29 mouse cellular contexts compared by ENCODE assay signal in genomic region chr14:121428148-121428547, GRCm38 (mm10). TPM values are rescaled to one million over a fixed set of nuclear protein-coding genes. Genes with fewer than 3 reads are reported as not detected.
DNase-seq lines count a peak whose midpoint lies in the region; ATAC-seq lines count a peak whose summit lies in the region.
"Had no signal": no experiment of that assay in that cellular context is flagged by ENCODE, and none has a peak within 500 bp of the region (broad histone marks: within the 10 kb centered on the region; RNA-seq: fewer than 3 reads in every experiment).

No protein-coding gene starts in this region.

- H3K27me3 ChIP-seq in megakaryocyte, embryonic 14.5 days (replicated peaks), result peaks cover 22% of the 10 kb centered on the region
- H3K27me3 ChIP-seq: embryonic facial prominence, embryonic 13.5 days; forebrain, embryonic 12.5 days; forebrain, embryonic 15.5 days; heart, embryonic 13.5 days; hindbrain, embryonic 12.5 days; hindbrain, embryonic 15.5 days; Patski had no signal

- H3K9me3 ChIP-seq in megakaryocyte, embryonic 14.5 days, result no peaks in the 10 kb centered on the region
- H3K9me3 ChIP-seq: forebrain, embryonic 15.5 days; G1E; heart, embryonic 10.5 days; hindbrain, embryonic 15.5 days had no signal

- ATAC-seq in megakaryocyte, adult 5-6 weeks (ENCODE audit: poor library complexity, severe bottlenecking), result no peak
- ATAC-seq: activated CD4-positive, CD25-positive, alpha-beta regulatory T cell, adult 4 months; CD4-positive, CD25-positive, alpha-beta regulatory T cell, adult 4 months; forebrain, embryonic 15.5 days; Patski had no signal

- H3K4me3 ChIP-seq in megakaryocyte, embryonic 14.5 days (replicated peaks), result peak overlapping the region; percentile 38
- H3K4me3 ChIP-seq: embryonic facial prominence, embryonic 10.5 days; embryonic facial prominence, embryonic 13.5 days; erythroblast, embryonic 14.5 days; forebrain, embryonic 12.5 days; forebrain, embryonic 15.5 days; heart, adult 2 months; heart, embryonic 10.5 days; heart, embryonic 13.5 days; hindbrain, embryonic 12.5 days; hindbrain, embryonic 15.5 days had no signal

- peaks cover 29% of the 10 kb centered on the region for H3K4me1 ChIP-seq in megakaryocyte, embryonic 14.5 days
- H3K4me1 ChIP-seq: embryonic facial prominence, embryonic 13.5 days; forebrain, embryonic 12.5 days; forebrain, embryonic 15.5 days; hindbrain, embryonic 12.5 days; hindbrain, embryonic 15.5 days had no signal

- no peaks in the 10 kb centered on the region for H3K36me3 ChIP-seq in megakaryocyte, embryonic 14.5 days (replicated peaks; ENCODE audit: low read length)
- H3K36me3 ChIP-seq: embryonic facial prominence, embryonic 10.5 days; embryonic facial prominence, embryonic 13.5 days; forebrain, embryonic 12.5 days; forebrain, embryonic 15.5 days; G1E; heart, embryonic 10.5 days; heart, embryonic 13.5 days; hindbrain, embryonic 12.5 days; hindbrain, embryonic 15.5 days had no signal

- peak; percentile 57 for DNase-seq in R1 (ENCODE audit: low read depth, low spot score)
- DNase-seq in c-Kit-positive CD71-positive TER-119-positive erythroid progenitor cells, embryonic 14.5 days (ENCODE audit: low spot score), result peak; percentile 44
- no peak for DNase-seq in left cerebral cortex, adult 18-20 months (ENCODE audit: low spot score in 2 of 2)
- DNase-seq in retina, postnatal 1 day, result no peak
- DNase-seq: adrenal gland, adult 8-10 months; adrenal gland, postnatal 25 days; cerebellum, adult 11-12 months; cerebellum, adult 8-10 months; cerebellum, postnatal 10 days; cerebellum, postnatal 36 days; embryo, embryonic 11 days; gastrocnemius, postnatal 25 days; heart, adult 2 months; heart, postnatal 14 days had no signal

RNA-seq across cellular contexts. Expression of gene Stk24, which starts 48.3 kb away (rescaled TPM):
- 37.4 and 52.9 TPM in 2 replicates for polyA plus RNA-seq in megakaryocyte, embryonic 14.5 days (2012; ENCODE audit: insufficient read depth, low replicate concordance)
- 143 and 146 TPM in 2 replicates for total RNA-seq in megakaryocyte, adult 5-6 weeks (2015)
- 105 and 124 TPM in 2 replicates for total RNA-seq in megakaryocyte, adult 5-6 weeks (2017)
- 10 to 100 TPM; 65.3 to 66.0 TPM for total RNA-seq in left cerebral cortex, adult 18-20 months (2021)

Comparison
In these comparisons a context has a peak if more than half of its experiments do, and no peak if none do; other contexts are left out.
1. DNase-seq: peak in R1 (single experiment) and c-Kit-positive CD71-positive TER-119-positive erythroid progenitor cells, embryonic 14.5 days (single experiment); none in left cerebral cortex, adult 18-20 months (0 of 2) and retina, postnatal 1 day (single experiment).